Mouse (Mus musculus) neural tube, embryonic 10.5 days (tissue): ENCODE data around the gene Mpi.

Source experiments
- DNase-seq: peaks from one replicate; pipeline ENCODE4 v3.0.0-alpha.2; 2017; ENCODE audit warnings: low spot score; ENCODE audit errors: extremely low spot score

Mpi gene

DNA sequence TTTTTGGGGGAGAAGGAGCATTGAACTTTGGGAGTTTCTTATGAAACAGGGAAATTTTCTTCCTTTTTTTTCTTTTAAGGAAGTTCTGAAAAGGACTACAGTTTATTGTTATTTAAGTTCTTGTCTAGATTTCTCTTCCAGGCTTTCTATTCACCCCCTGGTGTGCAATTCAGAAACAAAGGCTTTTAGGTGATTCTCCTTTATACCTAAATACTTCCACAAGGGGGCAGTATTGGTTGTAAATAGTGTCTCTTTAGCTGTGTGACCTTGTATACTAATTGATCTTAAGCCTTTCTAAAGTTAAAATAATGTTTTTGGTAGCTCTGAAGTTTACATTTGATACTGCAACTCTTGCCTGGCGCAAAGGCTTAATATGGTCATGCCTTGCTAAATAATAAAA lies 28.8 kb downstream of the Mpi start:
- no peak for DNase-seq

DNA sequence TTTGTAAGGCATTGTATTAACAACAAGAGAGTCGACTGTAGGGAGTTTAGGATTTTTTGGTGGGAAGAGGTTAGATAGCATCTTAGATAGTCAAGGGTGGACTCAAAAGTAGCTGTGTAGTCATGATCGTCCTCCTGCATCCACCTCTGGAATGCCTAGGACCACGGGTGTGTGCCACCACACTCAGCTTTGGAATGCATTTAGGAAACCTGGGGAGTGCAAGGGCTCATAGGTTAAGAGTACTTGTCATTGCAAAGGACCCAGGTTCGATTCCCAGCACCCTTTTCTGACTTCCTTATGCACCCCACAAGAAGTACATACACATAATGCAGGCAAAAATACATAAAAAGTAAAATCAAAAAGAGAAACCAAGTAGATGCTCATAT lies 29.7 kb downstream of the Mpi start:
- DNase-seq = no peak

DNA sequence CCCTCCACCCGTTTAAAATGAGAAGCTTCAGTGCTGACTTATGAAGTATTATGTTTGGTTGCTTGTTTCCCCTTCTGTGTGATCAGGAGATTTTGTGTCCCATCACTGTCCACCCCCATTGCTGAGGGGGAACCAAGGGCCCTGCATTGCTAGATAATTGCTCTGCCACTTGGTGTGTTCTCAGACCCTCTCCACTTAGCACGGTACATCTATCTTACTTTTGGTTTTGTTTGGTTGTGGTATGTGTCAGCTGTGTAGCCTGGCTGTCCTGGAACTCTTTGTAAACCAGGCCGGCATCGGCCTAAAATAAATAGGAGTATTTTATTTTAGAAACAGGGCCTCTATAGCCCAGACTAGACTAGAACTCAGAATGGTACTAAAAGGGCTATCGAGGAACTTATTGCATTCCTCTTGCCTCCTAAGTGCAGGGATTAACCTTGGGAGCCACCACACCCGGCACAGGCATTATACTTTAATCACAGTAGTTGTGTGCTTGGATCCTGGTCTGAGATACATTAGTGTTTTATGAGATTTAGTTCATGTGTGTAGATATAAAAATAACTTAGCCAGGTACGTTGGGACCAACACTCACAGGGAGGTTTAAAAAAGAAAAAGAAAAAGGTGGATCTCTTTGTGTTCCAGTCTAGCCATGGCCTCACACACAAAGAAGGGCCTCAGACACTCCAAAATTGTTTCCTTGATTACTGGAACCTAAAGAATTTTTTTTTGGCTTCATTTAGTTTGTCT lies 30.3 kb downstream of the Mpi start:
- DNase-seq = no peak

DNA sequence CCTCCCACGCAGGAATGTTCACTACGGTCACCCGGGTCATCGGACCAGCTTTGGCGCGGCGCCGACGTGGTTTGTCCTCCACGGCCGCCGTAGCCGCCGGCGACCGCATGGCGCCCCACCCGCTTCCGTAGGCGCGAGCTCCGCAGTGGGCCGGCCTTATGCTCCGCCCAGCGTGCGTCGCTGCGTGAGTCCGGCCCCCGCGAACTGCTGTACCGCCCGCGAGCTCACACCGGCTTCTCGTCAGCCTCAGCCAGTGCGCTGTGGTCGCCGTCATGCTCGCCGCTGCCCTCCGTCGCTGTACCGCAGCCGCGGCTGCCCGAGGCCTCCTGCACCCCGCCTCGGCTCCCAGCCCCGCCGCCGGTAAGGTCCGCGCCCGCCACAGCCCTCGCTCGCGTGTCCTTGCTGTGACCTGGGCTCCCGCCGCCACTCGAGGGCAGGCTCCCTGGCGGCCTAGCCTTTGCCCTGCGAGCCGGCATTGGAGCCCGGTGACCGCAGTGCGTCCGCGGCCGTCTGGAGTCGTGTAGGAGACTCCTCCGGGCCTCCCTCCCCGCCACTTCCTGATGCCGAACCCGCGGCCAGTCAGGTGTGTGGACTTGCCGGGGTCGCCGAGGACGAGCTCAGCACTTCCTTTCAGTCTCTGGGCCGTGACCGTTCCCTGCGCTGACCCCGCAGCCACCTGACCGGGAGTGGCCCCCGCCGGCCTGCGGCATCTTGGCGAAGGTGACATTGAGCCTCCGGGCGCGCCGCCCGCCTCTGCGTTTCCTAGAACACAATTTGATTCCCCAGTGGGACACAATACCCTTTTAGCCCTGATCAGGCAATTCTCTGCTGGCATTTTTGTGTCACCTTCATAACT lies 31.3 kb downstream of the Mpi start, which contains the start of gene Cox5a:
Gene Cox5a, plus strand, starts transcription at position 219 of the 856 bp plus-strand sequence.
- DNase-seq = peak; percentile 90

DNA sequence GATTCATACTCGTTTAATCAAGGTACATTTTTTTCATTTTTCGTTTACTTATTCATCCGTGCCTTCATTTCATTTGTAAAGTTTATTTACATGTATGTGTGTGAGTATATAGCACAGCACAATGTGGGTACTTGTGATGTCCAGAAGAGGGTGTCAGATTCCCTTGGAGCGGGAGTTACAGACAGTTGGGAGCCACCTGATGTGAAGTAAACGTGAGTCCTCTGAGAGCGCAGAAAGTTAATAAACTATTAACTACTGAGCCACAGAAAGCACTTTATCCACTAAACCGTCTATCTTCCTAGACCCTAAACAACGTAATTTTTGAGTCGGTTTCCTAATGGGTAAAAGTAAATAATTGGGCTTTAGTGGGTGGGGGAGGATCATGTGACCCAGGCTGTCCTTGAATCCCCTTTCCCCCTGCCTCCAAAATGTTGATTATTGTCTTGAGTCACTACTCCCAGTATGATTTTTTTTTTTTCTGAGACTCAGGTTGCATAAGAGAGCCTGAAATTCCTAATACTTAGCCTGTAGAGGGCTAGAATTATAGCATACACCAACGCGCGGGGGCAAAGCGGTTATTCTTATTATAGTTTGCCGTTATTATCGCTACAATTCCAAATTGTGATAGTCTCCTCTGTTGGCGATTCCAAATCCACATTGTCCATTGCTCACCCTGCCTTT lies 32.0 kb downstream of the Mpi start:
- no peak for DNase-seq

DNA sequence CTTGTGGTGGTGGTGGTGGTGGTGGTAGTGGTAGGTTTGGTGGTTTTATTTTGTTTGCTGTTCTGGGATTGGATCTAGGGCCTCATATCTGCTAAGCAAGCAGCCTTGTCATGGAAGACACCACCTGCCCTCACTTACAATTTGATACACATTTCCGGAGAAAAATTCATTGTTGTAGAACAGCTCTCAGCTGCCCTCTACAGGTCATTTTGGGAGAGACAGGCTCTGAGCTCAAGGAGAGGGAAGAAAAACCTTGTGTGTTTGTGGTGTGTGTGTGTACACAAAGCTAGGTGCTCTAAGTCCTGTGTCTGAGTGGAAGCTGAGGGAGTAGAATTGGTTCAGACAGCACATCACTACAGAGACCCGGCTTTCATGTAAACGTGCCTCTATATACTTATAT lies 35.5 kb downstream of the Mpi start:
- peak; percentile 66 for DNase-seq

DNA sequence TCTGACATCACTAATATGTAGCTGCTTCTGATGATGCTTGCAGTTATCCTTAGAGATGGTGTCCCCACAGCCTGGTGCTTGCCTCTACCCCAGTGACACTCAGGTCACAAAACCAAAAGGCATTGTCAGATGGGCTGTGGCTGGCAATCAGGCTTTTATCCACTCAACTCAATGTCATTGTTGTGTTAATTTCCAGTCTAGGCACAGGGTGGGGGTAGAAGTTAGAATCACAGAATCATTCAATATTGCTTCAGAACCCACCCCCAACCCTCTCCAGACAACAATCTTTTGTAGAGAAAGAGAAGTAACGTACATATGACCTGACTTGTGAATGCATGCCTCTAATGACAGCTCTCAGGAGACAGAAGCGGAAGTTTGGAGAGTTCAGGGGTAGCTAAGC lies 42.0 kb downstream of the Mpi start:
- DNase-seq = no peak

DNA sequence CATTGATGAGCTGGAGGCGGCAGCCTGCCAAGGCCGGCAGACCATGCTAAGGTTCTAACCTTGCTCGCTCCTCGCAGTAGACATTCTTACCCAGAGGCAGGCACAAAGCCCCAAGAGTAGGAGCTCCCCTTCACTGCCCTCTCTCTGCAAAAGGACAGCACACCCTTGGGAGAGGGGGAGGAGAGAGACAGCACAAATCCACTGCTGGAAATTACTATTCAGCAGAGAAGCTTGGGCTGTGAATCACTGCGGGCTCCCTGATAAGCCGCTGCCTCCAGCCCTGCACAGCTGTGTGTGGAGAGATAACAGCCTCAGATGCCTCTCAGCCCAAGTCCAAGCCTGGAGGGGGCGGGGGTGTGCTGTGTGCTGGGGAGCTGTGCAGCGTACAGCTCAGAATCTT lies 46.9 kb downstream of the Mpi start:
- DNase-seq = peak; percentile 52

DNA sequence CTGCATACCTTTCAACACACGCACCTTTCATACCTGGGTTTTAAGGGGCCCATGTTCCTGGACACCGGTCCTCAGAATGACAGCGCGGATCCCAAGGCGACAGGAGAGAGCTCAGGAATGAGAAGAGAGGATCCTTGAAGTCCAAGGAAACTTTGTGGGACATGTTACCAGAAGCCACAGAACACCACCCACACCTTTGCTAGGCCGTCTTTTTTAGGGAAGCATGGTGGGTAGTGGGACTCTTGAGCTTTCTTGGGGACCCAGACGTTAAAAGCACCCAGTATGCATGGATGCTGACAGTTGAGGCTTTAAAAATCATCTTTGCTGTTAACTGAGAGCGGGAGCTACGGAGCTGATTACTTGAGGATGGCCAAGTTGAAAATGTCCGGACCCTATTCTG lies 47.7 kb downstream of the Mpi start:
- DNase-seq = peak; percentile 22

DNA sequence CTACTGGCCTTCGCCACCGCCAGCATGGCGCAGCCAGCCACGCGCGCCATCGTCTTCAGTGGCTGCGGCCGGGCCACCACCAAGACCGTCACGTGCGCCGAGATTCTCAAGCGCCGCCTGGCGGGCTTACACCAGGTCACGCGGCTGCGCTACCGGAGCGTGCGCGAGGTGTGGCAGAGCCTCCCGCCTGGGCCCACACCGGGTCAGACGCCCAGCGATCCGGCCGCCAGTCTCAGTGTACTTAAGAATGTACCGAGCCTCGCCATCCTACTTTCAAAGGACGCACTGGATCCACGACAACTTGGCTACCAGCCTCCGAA lies 48.2 kb downstream of the Mpi start:
- DNase-seq = peak; percentile 58

DNA sequence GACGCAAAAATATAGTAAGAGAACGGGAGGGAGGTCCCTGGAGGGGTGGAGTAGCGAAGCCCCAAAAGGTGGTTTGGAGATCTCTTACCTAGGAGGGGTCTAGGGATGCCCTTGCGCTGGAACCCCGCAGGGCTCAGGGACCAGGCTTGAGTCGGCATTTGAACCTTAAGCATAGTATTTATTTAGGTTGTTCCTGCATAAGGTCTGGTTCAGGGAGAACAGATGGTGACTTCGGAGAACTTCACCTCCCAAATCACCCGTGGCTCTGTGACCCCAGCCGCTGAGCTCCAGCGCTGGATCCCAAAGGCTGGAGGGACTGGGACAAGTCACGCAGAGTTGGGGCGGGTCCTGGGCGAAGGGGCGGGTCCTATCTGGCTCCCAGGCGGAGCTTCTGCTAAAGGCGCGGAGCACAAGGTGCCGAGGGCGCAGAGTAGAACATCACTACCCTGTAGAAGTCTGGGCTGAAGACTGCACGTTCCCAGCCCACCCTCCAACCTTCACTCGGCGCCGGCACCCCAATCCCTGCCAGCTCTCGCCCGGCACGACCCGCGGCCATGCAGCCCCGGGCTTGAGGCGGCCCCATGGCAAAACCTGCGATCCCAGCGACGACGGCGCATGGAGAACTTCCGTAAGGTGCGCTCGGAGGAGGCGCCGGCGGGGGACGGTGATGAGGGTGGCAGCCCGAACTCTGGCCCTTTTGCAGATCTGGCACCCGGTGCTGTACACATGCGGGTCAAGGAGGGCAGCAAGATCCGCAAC lies 48.8 kb downstream of the Mpi start, which contains the start of gene Rpp25:
Gene Rpp25, plus strand, starts transcription at position 405 of the 759 bp plus-strand sequence.
- DNase-seq = peak; percentile 68

DNA sequence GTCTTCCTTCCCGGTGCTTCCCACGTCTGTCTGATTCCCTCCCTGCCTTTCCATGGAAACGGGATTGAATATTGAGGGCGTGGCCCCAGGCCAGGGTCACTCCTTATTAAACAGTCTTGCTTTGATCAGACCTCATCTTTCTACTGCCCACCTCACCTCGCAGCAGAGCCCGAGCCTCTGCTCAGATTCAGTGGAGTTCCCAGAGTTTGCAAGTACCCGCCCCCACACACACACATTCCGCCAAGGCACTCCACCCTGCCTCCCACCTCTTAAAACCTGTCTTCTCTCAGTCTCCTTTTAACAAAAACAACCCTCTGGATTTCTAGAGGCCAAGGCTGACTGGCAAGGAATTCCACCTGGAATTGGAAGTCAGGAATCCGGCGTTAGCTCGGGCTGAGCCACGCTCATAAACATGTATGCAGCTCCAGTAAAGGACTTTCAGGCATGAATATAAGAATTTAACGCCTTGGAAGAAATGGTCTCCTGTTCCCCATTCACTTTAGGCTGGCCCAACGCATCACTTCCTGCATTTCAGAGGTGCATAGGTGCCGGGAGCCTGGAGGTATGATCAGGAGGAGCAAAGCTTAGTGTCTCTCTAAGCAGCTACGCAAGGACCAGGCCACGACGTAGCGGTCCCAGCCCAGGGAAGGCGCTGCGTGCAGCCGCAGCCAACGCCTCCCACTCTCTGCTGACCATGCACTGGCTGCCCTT lies 49.5 kb downstream of the Mpi start:
- peak; percentile 49 for DNase-seq

DNA sequence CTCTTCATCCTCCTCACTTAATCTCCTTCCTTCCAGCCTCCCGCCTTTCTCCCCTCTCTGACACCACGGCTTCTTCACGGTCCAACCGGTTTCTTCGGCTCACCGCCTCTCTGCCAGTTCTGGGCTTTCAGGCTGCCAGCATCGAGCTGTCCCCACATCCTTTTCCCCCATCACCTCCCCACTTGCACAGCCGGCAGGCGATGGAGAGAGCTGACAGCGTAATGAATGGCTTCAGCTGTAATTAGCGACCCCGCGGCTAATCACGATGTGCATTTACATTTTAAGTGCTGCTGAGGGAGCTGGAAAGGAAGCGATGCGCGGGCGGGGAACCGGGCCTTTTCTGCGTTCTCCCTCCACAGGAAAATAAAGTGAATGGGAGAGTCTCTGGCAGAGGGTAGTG lies 50.7 kb downstream of the Mpi start:
- DNase-seq = peak; percentile 53

DNA sequence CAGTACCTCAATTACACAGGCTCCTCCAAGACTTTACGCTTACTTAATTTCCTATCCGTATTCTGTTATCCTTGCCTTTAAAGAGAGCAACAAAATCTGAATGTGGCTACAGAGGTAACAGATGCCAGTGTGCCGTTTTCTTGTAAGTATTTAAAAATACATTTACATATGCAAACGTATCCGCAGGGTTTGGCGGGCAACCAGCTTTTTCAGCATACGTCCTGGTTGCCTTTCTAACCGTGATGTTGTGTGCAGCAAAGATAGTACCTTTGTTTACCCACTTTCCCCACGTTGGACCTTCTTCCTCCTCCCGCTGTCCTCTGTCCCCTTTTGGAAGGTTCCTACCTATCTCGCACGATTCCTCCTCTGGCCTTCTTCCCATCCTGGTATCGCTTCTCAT lies 51.1 kb downstream of the Mpi start:
- DNase-seq = no peak

DNA sequence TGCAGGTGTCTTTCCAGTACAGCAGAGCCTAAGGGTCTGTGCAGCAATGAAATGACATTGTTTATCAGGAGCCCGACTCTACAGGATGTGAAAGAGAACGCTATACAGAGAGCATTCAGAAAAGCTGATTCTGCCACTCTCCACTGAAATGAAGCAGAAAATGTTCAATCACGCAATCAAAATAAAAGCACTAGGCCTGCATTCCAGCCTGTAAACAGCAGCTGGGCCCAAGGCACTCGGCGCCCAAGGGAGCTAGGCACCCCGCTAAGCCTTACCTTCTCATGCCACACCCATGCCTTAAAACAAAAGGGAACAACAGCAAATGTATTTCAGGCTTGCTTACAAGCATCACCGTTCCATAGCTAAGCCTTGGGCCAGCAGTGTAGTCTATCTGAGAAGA lies 54.0 kb downstream of the Mpi start:
- DNase-seq = no peak

DNA sequence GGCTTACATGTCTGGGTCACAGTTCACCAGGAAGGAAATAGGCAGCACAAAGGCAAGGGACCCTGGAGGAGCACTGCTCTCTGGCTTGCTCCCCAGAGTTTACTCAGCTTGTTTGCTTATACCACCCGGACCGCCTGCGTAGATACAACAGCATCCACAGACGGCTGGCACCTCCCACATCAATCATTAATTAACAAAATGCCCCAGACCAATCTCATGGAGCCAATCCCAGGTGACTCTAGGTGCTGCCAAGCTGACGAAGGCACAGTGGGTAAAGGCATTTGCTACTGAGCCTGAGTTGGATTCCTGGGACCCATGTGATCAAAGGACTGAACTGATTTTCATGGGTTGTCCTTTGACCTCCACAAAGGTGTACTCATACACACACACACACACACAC lies 55.3 kb downstream of the Mpi start:
- DNase-seq = no peak

DNA sequence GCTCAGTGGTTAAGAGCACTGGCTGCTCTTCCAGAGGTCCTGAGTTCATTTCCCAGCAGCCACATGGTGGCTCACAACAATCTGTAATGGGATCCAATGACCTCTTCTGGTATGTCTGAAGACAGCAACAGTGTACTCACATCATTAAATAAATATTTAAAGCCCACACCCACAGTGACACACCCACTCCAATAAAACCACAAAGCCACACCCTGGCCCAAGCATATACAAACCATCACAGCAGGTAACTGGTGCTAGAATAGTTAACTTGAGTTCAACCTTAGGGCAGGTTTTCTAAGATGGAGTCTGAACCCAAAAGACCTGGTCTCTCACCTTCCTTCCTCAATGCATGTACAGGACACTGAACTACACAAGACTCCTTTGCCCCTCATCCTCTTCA lies 57.6 kb downstream of the Mpi start:
- no peak for DNase-seq
